Mouse (Mus musculus) E14TG2a.4 (cell line): ENCODE results near the gene Mymk.

Source experiments
- CTCF ChIP-seq: conservative IDR thresholded peaks from 2 replicates; pipeline ENCODE4 v1.5.1; 2014; ENCODE audit warnings: low read length
- POU5F1 ChIP-seq: IDR thresholded peaks from 2 replicates; pipeline ENCODE4 v1.6.1; 2014; ENCODE audit warnings: low read length, borderline replicate concordance

- TF ChIP-seq CTCF (no peak), POU5F1 (no peak)
Observed at GRCm38 (mm10) chr2:27058251-27058650, 13.7 kb downstream of the Mymk start.
